Mouse (Mus musculus) ES-Bruce4 (cell line): ENCODE results near the gene Cped1.

Source experiments
- CTCF ChIP-seq: IDR thresholded peaks from one replicate; pipeline ENCODE4 v1.8.1; 2011; ENCODE audit warnings: low read depth, low read length
- EP300 ChIP-seq: IDR thresholded peaks from 2 replicates; pipeline ENCODE4 v1.6.1; 2011; ENCODE audit warnings: low read depth, low read length; ENCODE audit not compliant: insufficient read depth
- POLR2A ChIP-seq: IDR thresholded peaks from one replicate; pipeline ENCODE4 v1.8.1; 2011; ENCODE audit warnings: low read length; ENCODE audit not compliant: insufficient read depth

DNA sequence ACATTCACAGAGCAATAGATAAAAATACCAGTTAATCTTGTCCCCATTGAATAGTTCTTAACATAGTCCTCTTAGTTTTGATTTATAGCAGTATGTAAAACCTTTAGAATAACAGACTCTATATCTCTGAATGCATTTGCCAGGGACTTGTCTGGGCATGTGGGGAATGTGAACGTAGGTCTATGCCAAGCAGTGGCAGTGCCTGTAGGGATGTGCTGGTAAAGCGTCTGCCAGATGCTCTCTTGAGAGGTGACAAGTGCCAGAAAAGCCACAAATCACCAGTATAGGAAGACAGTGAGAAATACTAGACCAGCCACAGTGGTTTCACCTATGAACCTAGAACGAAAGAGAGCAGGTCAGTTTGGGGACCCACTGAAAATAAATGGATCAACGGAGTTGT is 276.8 kb downstream of the Cped1 start:
- no peak for TF ChIP-seq CTCF
- TF ChIP-seq POLR2A = no peak
- TF ChIP-seq EP300 = no peak
